Mouse (Mus musculus) bone marrow macrophage, adult 2 months (primary cell): ENCODE results near the gene Dtl.

Source experiments
- CTCF ChIP-seq: IDR thresholded peaks from 2 replicates; pipeline ENCODE4 v1.5.1; 2012; ENCODE audit warnings: low read depth, mild to moderate bottlenecking, low read length, moderate library complexity
- POLR2A ChIP-seq: IDR thresholded peaks from 2 replicates; pipeline ENCODE4 v1.6.1; 2012; ENCODE audit warnings: mild to moderate bottlenecking, low read depth, low read length, borderline replicate concordance

GRCm38 (mm10) chr1:191541619-191542018 is 33.7 kb downstream of the Dtl start:
- TF ChIP-seq POLR2A (no peak), CTCF (no peak)
